Mouse (Mus musculus) kidney, postnatal 25 days (tissue): ENCODE data around the gene Carmil1.

Source experiments
- DNase-seq, 2 experiments: peaks; one replicate each; pipeline ENCODE4 v3.0.0; 2021; ENCODE audit warnings: mixed read lengths in 2 of 2

Carmil1 gene

DNA sequence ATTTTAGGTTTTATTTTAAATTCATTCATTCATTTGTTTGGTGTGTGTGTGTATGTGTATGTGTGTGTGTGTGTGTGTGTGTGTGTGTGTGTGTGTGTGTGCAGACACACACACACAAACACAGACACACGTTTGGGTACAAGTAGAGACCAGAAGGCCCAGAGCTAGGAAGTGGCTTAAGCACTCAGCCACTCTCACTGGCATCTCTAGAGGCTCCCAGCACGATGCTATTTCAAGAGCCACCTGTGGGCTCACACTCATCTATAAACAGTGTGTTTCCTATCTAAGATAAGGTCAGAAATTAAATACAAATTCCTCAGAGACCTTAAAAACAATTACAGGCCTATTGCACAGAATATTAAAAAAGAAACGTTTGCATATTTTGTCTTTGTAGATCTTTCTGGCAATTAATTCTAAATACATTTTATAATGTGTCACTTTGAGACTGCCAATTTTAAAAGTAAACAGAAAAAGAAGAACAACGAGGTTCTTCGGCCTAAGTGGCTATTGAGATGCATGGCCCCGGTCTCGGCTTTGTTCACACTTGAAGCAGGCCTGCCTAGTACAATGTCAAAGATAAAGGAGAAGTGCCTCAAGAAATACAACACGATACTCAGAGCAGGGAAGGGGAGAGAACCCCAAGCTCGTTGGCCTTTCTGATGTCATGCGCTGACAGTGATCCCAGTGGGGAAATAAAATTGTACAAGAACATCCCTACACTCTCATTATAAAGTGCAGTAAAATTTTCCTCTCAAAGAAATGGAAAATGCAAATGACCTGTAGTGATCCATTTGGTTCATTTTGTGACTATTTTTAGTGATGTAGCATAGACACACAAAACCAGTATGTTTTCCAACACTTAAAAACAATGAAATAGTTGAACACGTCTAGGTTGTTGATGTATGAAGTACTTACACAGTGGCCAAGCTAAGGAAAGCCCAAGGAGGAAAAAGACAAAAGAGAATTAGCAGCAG lies 179.2 kb downstream of the Carmil1 start:
- DNase-seq, result no peak

DNA sequence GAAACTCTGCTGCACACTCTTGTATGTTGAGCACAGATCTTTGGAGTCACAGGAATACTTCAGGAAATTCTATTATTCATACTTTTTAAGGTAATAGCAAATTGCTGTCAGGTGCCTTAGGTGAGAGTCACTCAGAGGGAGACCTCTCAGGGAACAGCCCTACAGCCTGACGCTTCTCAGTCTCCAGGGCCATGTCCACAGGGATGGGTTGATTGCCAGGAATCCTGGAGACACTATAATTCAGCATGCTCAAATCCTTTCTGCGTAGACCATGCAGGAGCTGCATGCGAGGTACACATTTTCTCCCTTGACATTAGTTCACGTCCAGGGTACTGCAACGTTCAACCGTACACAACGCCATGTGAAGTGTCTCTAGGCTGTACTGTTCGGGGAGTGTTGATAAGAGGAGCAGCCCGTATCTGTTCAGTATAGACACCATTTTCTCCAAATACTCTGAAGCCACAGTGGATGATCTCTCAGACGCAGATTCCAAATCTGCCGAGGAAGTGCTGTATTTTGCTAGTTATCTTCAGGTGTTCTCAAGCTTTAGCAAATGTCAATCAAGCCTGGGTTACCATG lies 180.0 kb downstream of the Carmil1 start:
- no peak for DNase-seq

DNA sequence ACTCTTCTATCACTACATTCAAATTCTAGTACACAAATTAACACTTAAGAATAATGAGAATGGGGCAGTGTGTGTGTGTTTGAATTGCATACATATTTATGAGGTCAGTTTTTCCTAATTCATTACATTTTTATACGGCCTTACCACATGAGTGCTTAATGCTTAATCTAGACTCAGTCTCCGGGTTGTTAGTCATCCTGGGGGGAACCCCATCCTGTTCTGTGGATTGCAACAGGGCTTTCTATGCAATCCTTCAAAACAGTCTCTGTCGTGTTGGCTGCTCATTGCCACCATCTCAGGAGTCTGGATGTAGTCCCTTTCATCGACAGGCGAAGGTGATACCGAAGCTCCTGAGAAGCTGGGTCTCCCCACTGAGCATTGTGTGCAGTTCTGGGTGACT lies 184.0 kb downstream of the Carmil1 start:
- DNase-seq, result no peak

DNA sequence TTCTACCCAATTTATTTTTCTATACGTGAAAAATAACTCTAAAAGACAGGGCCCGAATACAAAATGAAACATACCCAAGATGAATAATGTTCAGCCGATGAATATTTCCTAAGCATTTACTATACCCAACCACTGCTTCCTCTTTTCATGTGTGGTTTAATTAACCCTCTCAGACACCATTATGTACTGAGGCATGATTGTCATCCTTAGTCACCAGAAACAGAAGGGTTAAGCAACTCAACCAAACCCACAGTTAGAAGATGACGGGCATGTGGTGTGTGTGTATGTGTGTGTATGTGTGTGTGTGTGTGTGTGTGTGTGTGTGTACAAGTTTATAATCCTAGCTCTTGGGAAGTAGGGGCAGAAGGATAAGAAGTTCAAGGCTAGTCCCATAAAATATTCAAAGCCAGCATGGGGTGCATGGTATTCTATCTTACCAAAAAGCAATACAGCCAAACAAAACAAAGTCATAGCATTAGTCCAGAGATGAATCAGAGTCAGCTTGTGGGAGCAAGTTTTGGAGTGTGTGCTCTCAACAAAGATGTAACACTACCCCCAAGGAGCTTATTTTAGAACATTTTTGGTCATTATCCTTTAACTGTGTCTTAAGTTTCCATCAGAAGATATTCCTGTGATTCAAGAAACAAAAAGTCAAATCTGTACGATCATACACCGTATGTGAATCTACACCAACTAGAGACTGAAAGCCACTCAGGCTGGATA lies 185.6 kb downstream of the Carmil1 start:
- DNase-seq, result no peak

DNA sequence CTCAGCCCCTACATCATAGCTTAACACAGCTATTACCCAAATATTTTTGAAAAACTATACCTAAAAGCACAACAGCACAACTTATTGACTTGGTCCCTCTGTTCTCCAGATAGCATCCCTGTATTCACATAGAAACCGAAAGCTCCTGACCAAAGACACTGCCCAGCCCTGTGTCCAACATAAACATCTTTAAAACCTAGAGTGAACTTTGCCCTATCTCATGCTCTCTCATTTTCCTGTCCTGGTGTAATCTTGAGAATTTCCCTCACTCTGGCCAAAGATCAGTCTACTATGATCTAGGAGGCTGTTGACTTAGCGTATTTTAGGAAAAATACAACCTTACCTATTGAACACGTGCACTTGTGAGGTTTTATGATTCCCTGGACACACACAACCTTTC lies 187.5 kb downstream of the Carmil1 start:
- no peak for DNase-seq

DNA sequence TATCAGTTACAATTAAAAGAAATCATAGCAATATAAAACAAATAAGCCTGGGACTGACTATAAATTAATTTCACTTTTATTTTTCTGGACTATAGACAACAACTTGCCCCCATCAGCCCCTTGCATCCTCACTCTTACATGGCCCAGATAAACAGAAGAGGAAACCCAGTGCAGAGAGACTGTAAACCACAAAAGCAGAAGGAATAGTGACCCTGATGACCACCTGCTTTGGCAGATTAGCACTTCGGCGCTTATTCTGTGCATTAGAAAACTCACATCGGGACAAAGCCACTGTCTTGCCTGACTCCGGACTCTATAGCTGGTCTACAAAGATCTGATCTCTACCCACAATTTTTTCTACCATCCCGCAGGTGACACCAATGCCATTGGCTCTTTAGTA lies 188.5 kb downstream of the Carmil1 start:
- DNase-seq, result no peak

DNA sequence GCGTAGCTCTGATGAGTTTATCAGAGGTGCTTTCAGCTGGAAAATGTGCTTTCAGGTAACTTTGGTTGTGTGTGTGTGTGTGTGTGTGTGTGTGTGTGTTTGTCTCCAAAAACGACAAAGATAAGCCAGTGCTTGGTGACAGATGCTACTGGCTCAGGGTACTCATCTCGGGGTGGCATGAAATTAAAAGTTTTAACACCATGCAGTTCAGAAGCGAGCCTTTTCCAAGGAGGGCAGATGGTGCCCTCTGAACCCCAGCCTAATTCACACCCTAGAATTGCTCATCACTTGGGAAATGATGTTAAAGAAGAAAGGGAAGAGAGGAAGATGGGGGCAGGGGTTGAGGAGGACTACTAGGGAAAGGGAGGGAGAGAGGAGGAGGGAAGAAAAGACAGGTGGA lies 198.4 kb downstream of the Carmil1 start:
- no peak for DNase-seq

DNA sequence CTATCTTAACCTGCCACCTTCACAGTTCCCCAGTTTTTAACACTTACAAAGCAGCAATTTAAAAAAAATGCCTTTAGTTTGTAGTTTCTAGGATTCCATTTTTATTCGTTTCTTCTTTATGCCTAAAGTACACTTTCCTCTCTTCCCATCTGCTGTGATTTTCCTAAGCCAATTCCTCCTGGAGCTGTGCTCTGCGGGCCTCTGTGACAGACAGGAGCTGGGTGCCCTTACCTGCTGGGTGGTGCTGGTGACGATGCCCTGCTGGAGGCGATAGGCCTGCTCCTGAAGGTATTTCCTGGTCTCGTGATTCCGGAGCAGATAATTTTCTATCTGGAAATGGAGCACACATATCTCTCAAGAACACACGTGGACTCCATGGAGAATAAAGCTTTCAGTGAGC lies 198.9 kb downstream of the Carmil1 start:
- DNase-seq, result no peak

DNA sequence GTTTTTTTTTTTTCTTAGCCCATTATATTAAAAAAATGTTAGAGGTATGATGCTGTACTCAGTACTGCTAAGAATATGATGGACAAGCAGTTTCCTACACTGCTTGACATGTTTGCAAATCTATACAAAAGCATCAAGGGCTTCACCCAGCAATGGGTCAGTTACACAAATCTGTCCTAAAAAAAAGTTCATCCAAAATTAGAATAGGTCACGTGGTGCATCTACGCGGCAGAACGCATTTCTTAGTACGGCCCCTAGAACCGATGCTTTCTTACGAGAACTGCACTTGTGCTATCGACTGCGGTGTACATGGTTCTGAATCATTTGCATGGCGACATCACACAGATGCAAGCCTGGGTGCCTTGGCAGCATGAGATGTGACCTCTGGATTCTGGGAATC lies 208.0 kb downstream of the Carmil1 start:
- no peak for DNase-seq

DNA sequence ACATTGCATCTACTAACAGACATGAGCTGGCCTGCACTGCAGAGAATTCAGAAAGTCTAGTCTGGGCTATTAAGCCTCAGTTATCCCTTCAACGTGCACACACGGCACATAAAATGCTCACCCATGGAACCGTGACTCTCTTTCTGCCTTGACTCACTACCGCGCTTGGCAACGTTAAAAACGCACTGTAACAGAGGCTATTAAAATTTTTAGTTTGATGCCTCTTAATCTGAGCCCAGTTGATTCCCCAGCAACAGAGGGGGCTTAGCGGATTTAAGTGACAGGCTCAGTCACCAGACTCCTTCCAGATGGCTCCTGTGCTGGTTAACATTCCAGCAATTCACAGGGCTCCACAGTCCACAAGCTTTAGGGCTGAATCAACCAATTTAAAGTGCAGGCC lies 213.0 kb downstream of the Carmil1 start:
- no peak for DNase-seq

DNA sequence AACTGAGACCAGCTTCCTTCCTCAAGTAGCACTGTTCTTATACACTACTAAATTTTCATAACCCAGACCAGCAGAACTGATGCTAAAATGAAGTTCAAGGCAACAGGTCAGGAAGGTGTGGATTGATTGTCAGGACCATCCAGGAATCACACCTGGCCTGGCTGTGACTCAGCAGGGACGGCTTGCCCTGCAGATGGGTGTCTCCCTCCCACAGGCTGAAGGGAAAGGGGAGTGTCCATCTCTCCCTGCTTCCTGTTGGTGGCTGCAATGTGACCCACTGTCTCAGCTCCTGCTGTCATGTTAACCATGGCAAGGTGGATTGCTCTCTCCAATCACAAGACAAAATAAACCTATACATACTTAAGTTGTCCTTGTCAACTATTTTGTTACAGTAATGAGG lies 215.1 kb downstream of the Carmil1 start:
- DNase-seq, result no peak

DNA sequence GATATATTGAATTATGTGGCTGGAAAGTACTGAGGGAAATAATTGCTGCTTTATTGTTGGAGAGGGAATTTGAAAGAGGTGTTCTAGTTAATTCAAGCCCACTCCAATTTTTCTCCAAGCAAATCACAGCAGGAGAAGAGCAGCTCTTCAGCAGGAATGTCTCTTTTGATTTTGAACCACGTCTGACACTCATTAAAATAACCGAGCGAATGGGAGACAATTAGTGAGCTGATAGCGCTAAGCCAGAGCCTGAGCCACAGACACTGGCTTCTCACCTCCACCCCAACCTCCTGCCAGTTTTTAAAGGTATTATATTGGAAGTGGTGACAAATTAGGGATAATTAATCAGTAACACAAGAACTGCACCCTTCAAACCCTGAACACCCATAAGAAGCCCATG lies 217.8 kb downstream of the Carmil1 start:
- no peak for DNase-seq

DNA sequence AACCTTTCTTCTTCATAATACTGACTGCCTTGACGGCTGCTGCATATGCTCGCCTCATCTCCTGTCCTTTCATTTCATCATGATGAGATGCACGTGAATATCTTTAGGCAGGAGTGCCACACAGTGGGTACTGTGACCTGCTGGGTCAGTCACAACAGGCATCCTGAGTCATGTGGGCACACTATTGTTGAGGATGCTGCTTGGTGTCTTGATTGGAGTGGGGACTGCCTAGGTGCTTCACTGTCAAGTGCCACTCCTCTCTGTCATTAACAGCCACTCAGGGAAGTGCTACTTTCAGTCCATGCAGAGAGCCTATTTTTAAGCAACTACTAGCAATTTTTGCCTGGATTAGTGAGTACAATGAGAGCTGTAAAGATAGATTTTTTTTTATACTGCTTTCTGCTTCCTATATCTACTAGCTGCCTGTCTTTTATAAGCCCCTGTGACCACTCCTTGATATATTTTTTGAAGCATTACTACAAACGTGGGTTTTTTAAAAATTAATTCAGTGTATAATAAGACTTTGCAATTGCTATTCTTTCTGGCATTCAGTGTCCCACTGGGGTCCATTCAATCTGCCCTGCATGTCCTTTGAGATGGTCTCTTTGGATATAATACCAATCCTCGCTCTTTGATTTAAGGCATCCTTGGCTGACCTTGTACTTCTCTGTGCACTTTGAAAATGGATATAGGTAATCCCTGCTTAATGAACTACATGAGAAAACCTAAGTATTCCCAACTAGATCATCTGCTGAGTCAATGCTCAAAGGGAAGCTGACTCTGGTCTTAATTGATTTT lies 225.3 kb downstream of the Carmil1 start:
- no peak for DNase-seq

DNA sequence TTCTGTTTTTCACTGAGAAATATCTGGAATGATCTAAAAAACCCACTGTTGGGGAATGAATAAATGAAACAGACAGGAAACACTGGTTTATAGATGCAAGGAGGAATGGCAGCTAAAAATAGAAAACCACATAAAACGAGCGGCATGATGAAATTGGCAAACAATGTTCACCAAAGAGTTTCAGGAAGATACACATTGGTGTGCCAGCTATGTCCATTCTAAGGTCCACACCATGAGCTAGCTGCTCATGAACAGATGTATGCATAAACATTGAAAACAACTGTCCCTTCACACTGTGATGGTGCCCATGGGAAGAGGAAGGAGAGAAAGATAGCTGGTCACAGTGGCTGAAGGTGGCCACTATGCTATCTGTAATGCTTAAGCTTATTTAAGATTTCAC lies 229.1 kb downstream of the Carmil1 start:
- no peak for DNase-seq

DNA sequence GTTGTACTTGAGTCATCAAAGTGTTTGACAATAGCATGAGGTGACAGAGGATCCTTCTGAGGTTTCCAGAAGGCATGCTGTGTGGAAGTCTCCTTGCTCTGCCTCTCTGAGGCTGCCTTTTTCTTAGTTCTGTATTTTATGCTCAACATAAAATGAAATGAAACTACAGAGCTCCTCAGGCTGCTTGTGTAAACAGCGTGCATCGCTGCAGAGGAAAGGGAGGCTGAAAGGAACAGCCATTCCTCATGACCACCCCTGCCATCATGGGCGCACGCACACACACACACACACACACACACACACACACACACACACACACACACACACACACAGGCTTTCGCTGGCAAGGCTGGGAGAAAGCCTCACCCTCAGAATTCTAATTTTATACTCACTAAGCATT lies 230.3 kb downstream of the Carmil1 start:
- DNase-seq, result no peak

DNA sequence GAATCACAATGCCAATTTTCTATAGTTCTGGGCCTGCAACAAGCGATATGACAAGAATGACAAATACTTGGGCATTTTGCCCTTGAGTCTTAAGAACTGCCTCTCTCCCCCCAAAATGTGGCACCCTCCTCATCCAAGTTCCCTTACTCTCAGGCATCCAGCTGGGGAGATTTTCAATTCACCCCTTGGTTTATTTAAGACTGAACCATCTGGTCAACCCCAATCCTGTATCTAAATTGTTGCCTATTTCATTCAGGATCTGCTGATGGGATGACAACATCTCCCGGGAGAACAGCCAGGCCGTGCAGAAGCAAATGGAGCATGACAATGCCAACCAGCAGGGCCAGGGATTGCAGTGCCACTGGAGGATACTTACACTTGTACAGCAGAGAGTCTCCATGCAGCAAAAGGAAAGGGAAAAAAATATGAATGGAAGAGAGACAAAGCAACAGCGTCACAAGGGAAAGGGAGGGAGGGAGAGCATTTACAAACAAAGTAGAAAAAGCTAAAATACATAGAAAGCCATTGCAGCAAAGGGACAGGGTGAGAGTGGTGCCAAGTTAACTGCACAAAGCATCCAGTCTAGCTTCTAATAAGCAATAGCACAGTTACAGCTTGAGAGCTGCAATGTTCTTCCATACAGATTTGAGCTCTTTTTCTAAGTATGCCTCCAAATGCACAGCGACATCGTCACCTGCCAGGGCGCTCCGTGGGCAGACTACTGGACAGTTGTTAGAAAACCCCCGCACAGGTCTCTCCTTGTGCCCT lies 231.1 kb downstream of the Carmil1 start:
- DNase-seq, result peak; percentile 5 to 42

DNA sequence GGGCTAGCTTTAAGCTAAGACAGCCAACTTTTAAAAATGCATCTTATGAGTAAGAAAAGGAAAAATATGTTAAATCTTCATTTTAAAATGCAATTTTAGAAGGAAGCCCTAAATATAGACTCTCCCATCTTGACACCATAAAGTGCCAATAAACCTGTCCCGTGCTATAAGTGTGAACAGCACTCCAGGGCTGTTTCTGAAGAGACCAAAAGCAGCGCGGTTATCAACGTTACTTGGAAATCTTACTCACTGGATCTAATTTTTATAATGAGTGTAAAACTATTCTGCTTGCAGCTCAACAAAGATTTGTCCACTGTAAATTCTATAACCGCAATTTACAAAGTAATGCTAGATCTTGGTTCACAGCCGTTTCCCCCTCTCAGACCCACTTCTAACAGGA lies 232.0 kb downstream of the Carmil1 start:
- DNase-seq, result no peak

DNA sequence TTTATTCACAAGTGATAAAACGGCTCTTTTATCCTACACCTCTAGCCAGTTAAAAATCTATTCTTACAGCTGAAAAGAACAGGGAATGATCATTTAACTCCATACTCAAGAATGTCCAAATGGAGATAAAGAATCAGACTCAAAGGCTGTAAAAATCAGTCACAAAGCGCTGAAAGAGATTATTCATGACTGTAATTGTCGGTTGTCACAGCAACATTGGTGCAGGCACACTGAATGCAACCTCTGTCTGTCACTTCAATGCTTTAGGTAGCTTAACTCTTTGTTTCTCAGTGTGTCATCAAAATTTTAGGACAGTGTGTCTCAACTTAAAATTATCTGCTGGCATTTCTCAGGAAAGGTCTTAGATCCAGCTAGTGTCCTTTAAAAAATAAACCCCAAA lies 235.3 kb downstream of the Carmil1 start:
- DNase-seq, result no peak

DNA sequence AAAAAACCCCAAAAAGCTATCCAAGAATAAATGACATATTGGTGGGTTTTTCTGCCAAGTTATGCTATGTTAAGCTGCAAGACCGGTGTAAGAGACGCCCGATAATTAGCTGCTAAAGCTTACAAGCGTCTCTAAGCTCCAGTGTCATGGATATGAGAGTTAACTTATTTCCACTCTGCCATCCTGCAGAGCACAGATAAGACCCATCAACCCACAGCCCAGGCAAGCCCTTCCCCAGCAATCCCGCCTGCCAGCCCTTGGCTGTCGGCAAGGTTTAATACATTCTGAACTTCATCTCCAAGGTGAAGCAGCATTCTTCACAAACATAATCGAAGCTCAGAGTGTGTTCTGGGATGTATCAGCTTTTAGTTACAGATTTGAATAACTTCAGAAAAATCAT lies 240.4 kb downstream of the Carmil1 start:
- no peak for DNase-seq

DNA sequence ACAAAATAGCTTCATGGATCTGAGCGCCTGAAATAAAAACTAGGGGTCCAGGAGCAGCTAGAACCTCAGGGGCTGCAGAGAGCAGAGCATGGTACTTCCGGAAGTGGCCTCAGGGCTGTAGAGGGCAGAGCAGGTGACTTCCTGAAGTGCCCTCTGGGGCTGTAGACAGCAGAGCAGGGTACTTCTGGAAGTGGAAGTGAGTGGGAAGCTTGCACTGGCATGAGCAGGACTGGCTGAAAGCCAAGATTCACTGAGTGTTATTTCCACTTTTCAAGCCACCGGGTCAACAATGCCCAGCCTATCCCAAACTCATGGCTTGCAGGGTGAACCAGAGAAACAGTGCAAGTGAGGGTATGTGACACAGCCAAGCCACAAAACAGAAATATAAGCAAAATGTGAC lies 243.1 kb downstream of the Carmil1 start:
- peak; percentile 3 to 34 for DNase-seq

DNA sequence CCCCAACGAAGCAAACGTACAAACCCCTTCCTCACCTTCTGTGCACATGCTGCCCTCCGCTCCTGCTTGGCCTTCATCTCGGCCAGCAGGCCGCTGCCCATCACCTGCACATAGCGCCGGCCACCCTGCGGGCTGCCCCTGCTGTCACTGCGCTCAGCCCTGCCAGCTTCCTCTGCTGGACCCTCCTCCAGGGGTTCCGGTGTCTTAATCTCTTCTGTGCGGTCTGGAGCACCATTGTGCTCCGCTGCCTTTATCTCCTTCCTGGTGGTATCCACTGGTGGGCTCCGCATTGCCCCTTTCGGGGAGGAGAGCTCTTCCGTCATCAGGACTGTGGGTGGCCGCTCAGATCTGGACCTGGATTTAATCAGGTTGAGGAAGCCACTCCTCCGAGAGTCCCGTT lies 244.4 kb downstream of the Carmil1 start:
- no peak for DNase-seq
